Mouse (Mus musculus) ES-E14 (cell line): ENCODE results near the gene Slc25a47.

Experiments used
- CHD2 ChIP-seq: IDR thresholded peaks from 2 replicates; pipeline ENCODE4 v1.6.1; 2014; ENCODE audit warnings: mild to moderate bottlenecking, low read depth, low read length, inconsistent platforms
- HCFC1 ChIP-seq: IDR thresholded peaks from 2 replicates; pipeline ENCODE4 v1.6.1; 2012; ENCODE audit warnings: low read length, inconsistent platforms, borderline replicate concordance; ENCODE audit not compliant: insufficient read depth
- MAFK ChIP-seq: IDR thresholded peaks from 2 replicates; pipeline ENCODE4 v1.6.1; 2014; ENCODE audit warnings: mild to moderate bottlenecking, low read depth, low read length, inconsistent platforms; ENCODE audit not compliant: insufficient read depth
- ZNF384 ChIP-seq: IDR thresholded peaks from 2 replicates; pipeline ENCODE4 v1.6.1; 2012; ENCODE audit warnings: low read depth, low read length, inconsistent platforms

- TF ChIP-seq MAFK (no peak), ZNF384 (no peak), HCFC1 (no peak; the same call in 1 of the 2 replicates), CHD2 (no peak)
Observed at GRCm38 (mm10) chr12:108835840-108836409, at the start of gene Slc25a47, which contains the start of gene Slc25a29.
